Mouse (Mus musculus) limb, embryonic 15.5 days (tissue): ENCODE measurements around the gene Pxdn. TPM values are rescaled to one million over a fixed set of nuclear protein-coding genes. Genes with fewer than 3 reads are reported as not detected.

Experiments used
- ATAC-seq: fragments of 200-750 bp; cut with Nextera tagmentation; 2 replicates; pipeline ENCODE4 v1.8.0; 2017; ENCODE audit warnings: low read depth, moderate TSS enrichment; ENCODE audit not compliant: insufficient number of reproducible peaks, low FRiP score, low TSS enrichment
- H3K27ac ChIP-seq: fragments of 300-500 bp; sonication (generic); 2 replicates; pipeline ENCODE4 v1.5.1; 2015; ENCODE audit warnings: moderate library complexity, mild to moderate bottlenecking, inconsistent platforms
- H3K27me3 ChIP-seq: fragments of 300-500 bp; sonication (generic); 2 replicates; pipeline ENCODE4 v1.6.1; 2015; ENCODE audit warnings: inconsistent platforms
- H3K36me3 ChIP-seq: fragments of 300-500 bp; sonication (generic); 2 replicates; pipeline ENCODE4 v1.6.1; 2015; ENCODE audit warnings: inconsistent platforms
- H3K4me1 ChIP-seq: fragments of 300-500 bp; sonication (generic); 2 replicates; pipeline ENCODE4 v1.6.1; 2015; ENCODE audit warnings: inconsistent platforms
- H3K4me2 ChIP-seq: fragments of 300-500 bp; sonication (generic); 2 replicates; pipeline ENCODE4 v1.6.1; 2015; ENCODE audit warnings: mild to moderate bottlenecking, inconsistent platforms
- H3K4me3 ChIP-seq: fragments of 300-500 bp; sonication (generic); 2 replicates; pipeline ENCODE4 v1.5.1; 2015; ENCODE audit warnings: mild to moderate bottlenecking, inconsistent platforms
- H3K9ac ChIP-seq: fragments of 300-500 bp; sonication (generic); 2 replicates; pipeline ENCODE4 v1.6.1; 2015; ENCODE audit warnings: inconsistent platforms
- H3K9me3 ChIP-seq: fragments of 300-500 bp; sonication (generic); 2 replicates; pipeline ENCODE4 v1.6.1; 2016; ENCODE audit warnings: inconsistent platforms
- WGBS: fragments of 180-500 bp; shearing (Covaris S2); methylation state at CpG from one replicate; pipeline ENCODE4 v1.1.7; 2015; 5-methylcytosine and 5-hydroxymethylcytosine counted together
- polyA plus RNA-seq: library from polyadenylated mRNA; unstranded; fragments of >200 nt; fragmentation: Nextera tagmentation; extraction: Ambion mirVana; gene quantifications from 2 replicates; pipeline ENCODE4 v1.2.1, GENCODE M21; 2015

Gene Pxdn
- polyA plus RNA-seq, 1 experiment from 2014 or later = 110 TPM

DNA sequence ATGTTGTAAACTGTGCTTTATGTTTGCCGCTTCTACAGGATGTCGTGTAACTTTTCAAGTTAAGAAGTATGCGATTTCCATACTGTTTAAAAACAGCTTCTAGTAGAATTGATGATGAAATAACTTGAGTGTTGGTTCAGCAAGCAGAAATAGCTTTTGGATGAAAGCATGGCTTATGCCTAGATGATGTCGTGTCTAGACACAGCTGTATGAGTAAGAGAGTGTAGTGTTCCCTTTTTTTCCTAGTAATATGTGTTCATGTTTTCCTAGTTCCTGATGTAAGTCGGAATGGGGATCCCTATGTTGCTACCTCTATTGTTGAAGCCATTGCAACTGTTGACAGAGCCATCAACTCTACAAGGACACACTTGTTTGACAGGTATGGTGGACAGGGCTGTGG lies 61.5 kb downstream of the Pxdn start:
- no peak overlapping the region for H3K9ac ChIP-seq
- no peak overlapping the region for H3K4me3 ChIP-seq
- ATAC-seq = no peak
- H3K36me3 ChIP-seq = peaks cover 96% of the 10 kb centered on the region
- no peaks in the 10 kb centered on the region for H3K27me3 ChIP-seq
- H3K27ac ChIP-seq = no peak overlapping the region
- H3K9me3 ChIP-seq = no peaks in the 10 kb centered on the region
- no peak overlapping the region for H3K4me2 ChIP-seq
- H3K4me1 ChIP-seq = no peaks in the 10 kb centered on the region
- WGBS = 77% methylated on average over 5 of the region's 5 CpGs

DNA sequence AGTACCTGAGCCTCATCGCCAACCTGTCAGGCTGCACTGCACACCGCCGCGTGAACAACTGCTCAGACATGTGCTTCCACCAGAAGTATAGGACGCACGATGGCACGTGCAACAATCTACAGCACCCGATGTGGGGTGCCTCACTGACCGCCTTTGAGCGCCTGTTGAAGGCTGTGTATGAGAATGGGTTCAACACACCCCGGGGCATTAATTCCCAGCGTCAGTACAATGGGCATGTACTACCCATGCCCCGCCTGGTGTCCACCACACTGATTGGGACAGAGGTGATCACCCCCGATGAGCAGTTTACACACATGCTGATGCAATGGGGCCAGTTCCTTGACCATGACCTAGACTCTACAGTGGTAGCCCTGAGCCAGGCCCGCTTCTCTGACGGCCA lies 64.5 kb downstream of the Pxdn start:
- Histone ChIP-seq H3K9me3 (no peaks in the 10 kb centered on the region), H3K4me3 (no peak overlapping the region), H3K36me3 (peaks cover 93% of the 10 kb centered on the region), H3K27ac (no peak overlapping the region), H3K27me3 (no peaks in the 10 kb centered on the region), H3K9ac (no peak overlapping the region), H3K4me2 (no peak overlapping the region), H3K4me1 (no peaks in the 10 kb centered on the region)
- no peak for ATAC-seq
- 95% methylated on average over 16 of the region's 16 CpGs for WGBS

DNA sequence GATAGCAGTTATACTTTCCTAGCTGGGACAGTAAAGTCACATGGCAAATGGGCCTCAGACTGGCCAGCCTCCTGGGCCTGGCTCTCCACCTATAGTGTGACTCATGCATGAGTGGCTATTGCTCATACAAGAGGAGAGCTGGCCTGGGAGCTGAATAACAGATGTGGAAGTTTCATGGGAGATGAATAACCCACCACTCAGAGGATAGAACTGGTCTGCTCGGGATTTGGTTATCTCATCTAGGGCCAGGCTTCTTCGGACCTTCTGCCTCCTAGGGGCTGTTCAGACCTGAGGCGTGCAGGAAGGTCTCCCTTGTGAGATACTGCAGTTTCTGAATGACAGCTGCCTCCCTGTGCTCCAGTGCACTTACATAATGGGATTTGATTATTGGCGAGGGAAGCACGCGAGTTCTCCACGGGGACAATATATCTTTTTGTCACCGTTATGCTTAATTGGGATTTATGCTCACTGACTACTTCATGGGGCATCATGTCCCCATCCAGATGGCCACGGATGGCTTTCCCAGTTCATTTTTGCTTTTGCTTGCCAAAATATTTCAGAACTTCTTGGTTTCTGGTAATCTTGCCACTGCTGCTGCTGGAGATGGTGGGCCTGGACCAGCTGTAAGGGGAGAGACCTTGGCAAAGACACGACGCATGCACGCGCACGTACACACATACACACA lies 66.4 kb downstream of the Pxdn start:
- H3K9me3 ChIP-seq = no peaks in the 10 kb centered on the region
- H3K4me2 ChIP-seq = no peak overlapping the region
- H3K4me1 ChIP-seq = no peaks in the 10 kb centered on the region
- ATAC-seq = peak; percentile 36; the same call in 1 of the 2 replicates
- WGBS = 80% methylated on average over 14 of the region's 14 CpGs
- H3K4me3 ChIP-seq = no peak overlapping the region
- H3K27ac ChIP-seq = no peak overlapping the region
- no peaks in the 10 kb centered on the region for H3K27me3 ChIP-seq
- peaks cover 87% of the 10 kb centered on the region for H3K36me3 ChIP-seq
- no peak overlapping the region for H3K9ac ChIP-seq

DNA sequence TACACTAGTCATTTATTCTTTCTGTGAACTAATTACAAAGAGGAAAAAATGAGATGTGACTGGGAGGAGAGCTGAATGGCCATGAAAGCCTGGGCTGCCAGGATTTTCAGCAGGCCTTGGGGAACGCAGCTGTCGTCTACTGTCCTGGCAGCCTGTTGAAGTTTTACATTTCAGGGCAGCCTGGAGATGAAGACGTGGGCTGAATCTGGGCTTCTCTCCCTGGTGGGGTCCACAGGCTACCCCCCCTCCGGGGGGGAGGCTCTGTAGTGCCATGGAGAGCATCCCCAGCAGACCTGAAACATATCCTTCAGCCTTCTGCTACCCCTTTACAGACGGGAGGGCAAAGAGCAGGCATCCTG lies 66.9 kb downstream of the Pxdn start:
- no peak for ATAC-seq
- WGBS = 72% methylated on average over 5 of the region's 5 CpGs

DNA sequence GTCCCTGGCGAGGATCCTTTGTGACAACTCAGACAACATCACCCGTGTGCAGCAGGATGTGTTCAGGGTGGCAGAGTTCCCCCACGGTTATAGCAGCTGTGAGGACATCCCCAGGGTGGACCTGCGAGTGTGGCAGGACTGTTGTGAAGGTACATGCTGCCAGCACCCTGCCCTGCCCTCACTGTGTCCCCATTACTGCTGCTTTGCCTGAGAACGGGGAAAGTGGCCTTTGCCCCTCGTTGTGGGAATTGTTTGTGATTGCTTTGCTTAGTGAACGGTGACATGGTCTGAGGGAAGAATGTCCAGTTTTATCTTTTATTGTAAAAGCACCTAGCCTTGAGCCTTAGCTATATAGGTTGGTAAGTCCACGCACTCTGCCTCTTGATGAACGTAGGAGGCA lies 69.2 kb downstream of the Pxdn start:
- Histone ChIP-seq H3K27me3 (no peaks in the 10 kb centered on the region), H3K4me3 (no peak overlapping the region), H3K4me2 (no peak overlapping the region), H3K4me1 (no peaks in the 10 kb centered on the region), H3K27ac (no peak overlapping the region), H3K9ac (no peak overlapping the region), H3K9me3 (no peaks in the 10 kb centered on the region), H3K36me3 (peaks cover 82% of the 10 kb centered on the region)
- 87% methylated on average over 9 of the region's 9 CpGs for WGBS
- no peak for ATAC-seq

More for the DNA sequence above, 66.9 kb downstream of the Pxdn start:
- Histone ChIP-seq H3K9ac (no peak overlapping the region), H3K4me1 (no peaks in the 10 kb centered on the region), H3K9me3 (no peaks in the 10 kb centered on the region), H3K27ac (no peak overlapping the region), H3K4me3 (no peak overlapping the region), H3K36me3 (peaks cover 85% of the 10 kb centered on the region), H3K27me3 (no peaks in the 10 kb centered on the region), H3K4me2 (no peak overlapping the region)

DNA sequence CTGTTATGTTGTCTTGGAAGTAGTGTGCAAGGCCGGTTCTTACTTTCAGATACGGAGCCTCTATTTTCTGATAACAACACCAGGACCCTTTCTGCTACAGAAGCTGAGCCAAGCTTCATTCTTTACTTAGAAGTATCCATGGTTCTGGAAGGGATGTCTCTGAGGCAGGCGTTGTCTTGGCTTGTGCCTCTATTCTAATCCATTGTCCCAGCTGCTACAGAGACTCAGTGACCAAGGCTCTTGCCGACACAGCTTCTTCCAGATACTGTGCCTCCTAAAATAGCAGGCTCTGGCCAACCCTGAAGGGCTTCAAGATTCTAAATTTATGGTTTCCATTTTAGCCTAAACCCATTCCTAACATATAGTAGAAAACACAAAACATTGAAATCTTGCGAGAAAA lies 71.3 kb downstream of the Pxdn start:
- Histone ChIP-seq H3K4me1 (no peaks in the 10 kb centered on the region), H3K27ac (no peak overlapping the region), H3K4me3 (no peak overlapping the region), H3K36me3 (peaks cover 82% of the 10 kb centered on the region), H3K9ac (no peak overlapping the region), H3K9me3 (no peaks in the 10 kb centered on the region), H3K4me2 (no peak overlapping the region), H3K27me3 (no peaks in the 10 kb centered on the region)
- 89% methylated on average over 5 of the region's 5 CpGs for WGBS
- no peak for ATAC-seq

DNA sequence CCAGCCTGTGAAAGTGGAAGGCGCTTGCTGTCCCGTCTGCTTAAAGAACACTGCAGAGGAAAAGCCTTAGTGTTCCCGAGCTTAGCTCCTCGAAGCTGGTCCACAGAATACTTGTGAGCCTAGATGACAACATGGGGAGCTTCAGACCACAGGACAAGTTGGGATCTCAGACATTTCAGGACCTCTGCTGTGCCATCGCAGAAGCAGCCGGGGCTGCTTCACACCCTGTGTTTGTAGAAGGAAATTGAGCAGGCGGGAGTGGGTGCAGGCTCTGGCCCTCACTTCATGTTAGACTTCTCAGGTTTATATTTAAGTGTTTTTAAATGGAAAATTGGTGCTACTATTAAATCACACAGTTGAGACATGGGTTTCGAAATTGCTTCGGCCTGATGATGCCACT lies 78.1 kb downstream of the Pxdn start:
- H3K4me1 ChIP-seq = no peaks in the 10 kb centered on the region
- no peak overlapping the region for H3K4me2 ChIP-seq
- 89% methylated on average over 9 of the region's 9 CpGs for WGBS

DNA sequence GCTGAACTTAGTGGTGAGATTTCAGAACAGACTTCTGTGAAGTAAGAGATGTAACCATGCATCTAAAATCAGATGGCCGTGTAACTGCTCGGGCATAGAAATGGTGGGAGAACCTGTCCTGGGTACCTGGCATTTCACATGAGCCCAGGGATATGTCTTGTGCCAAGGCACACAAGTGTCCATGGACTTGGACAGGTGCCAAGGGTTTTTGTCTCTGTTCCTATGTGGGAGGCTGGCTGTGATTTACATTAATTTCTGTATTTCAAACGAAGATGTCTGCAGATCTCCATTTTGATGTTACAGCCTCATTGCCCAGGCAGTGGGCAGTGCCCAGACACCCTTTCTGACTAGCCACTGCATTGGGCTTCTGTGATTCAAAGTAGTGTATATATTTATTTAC lies 79.7 kb downstream of the Pxdn start:
- ATAC-seq = no peak
- Histone ChIP-seq H3K9ac (no peak overlapping the region), H3K4me1 (no peaks in the 10 kb centered on the region), H3K4me3 (no peak overlapping the region), H3K36me3 (peaks cover 54% of the 10 kb centered on the region), H3K27me3 (no peaks in the 10 kb centered on the region), H3K9me3 (no peaks in the 10 kb centered on the region), H3K27ac (no peak overlapping the region), H3K4me2 (no peak overlapping the region)
- WGBS = 88% methylated on average over 3 of the region's 3 CpGs

More for the DNA sequence above, 78.1 kb downstream of the Pxdn start:
- no peak for ATAC-seq
- Histone ChIP-seq H3K4me3 (no peak overlapping the region), H3K27ac (no peak overlapping the region), H3K36me3 (peaks cover 70% of the 10 kb centered on the region), H3K27me3 (no peaks in the 10 kb centered on the region), H3K9ac (no peak overlapping the region), H3K9me3 (no peaks in the 10 kb centered on the region)

DNA sequence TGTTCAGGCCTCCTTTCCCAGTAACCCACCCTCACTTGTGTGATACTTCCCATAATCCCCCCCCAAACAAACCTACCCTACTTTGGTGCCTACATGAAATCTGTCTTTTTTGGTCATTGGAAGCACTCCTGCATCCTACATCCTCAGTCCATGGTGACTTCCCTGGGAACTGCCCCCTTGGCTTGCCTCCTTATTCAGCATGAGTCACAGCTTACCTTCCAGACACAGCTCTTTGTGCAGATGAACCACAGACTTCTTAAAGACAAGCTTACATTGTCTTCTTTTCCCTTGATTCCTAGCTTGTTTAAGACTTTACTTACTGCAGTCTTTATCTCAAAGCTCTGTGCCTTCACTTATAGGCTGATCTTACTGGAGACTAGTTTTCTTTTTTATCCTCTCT lies 83.0 kb downstream of the Pxdn start:
- Histone ChIP-seq H3K36me3 (peaks cover 22% of the 10 kb centered on the region), H3K4me2 (no peak overlapping the region), H3K4me1 (no peaks in the 10 kb centered on the region), H3K27ac (no peak overlapping the region), H3K9me3 (no peaks in the 10 kb centered on the region), H3K9ac (no peak overlapping the region), H3K27me3 (no peaks in the 10 kb centered on the region), H3K4me3 (no peak overlapping the region)
- no peak for ATAC-seq

DNA sequence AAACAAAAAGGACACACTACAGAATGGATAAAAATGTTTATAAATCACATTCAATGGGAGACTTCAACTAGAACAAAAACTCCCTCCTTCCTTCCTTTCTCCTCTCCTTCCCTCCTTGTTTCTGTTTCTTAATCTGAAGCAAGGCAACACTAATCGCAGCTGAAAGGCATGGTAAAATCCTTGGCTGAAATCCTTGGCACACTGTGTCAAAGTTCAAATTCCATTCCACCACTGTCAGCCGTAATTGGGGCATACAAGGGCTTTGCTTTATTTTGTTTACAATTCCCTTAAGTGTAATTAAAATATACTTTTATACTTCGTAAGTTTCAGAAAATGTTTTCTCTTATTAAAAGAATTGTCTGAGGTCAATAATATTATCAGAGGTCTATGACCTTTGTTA lies 86.1 kb downstream of the Pxdn start:
- 32% methylated on average over 3 of the region's 3 CpGs for WGBS
- ATAC-seq = no peak

DNA sequence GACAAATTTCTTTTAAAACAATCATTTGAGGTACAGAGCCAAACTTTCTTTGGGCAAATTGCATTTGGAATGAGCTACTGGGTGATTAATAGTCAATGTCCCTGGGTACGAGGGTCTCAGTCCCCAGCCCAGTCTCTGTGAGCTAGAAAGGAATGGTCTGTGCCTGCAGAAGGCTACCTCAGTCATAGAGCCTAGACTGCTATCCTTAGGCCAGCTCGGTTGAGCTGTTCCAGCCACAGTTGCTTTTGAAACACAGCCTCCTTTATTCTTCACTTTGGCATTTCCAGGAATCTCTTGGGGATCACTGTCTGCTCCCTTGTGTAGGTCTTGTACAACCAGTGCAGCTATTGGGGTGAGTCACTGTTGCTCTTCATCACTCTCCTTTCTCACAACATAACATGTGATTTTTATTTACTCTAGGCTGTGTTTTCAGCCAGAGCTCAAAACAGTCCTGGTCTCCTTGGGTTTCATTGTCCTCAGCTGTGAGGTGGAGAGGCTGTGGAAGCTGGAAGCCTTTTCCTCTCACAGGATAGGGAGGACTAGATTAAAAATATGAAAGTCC lies 86.9 kb downstream of the Pxdn start:
- no peak overlapping the region for H3K4me2 ChIP-seq
- 54% methylated on average over 2 of the region's 2 CpGs for WGBS

More for the DNA sequence above, 86.1 kb downstream of the Pxdn start:
- Histone ChIP-seq H3K4me1 (no peaks in the 10 kb centered on the region), H3K4me2 (no peak overlapping the region), H3K9me3 (no peaks in the 10 kb centered on the region), H3K9ac (no peak overlapping the region), H3K4me3 (no peak overlapping the region), H3K36me3 (peaks cover 4% of the 10 kb centered on the region; the same call in 1 of the 2 replicates), H3K27me3 (no peaks in the 10 kb centered on the region), H3K27ac (no peak overlapping the region)

DNA sequence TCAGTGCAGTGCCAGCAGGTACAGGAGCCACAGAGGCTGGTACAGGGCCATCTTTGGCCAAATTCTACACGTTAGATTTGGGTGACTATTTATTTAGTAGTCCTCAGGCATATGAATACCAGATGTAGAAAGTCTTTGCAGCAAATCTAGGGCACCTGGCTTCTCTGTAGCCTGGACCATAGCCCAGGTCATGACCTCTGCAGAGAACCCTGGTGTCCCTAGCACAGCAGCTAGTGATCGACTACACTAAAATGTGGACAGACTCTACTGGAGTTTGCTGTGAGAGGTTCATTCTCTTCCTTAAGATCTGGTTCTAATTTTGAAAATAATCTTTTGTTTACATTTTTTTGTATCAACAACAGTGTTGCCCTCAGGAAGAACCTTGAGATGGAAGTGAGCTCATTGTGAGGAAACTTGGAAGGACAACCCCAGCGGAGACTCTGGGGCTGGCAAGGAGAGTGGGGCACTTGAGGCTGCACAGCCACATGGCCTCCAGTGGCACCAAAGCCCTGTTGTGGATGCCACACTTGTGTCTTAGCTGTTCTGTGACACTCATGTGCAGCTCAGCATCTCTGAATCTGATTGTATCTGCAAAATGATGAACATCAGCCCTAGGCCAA lies 90.4 kb downstream of the Pxdn start:
- no peak overlapping the region for H3K4me2 ChIP-seq
- H3K36me3 ChIP-seq = no peaks in the 10 kb centered on the region
- WGBS = 54% methylated on average over 3 of the region's 3 CpGs
- H3K4me3 ChIP-seq = no peak overlapping the region
- no peaks in the 10 kb centered on the region for H3K4me1 ChIP-seq
- no peak overlapping the region for H3K9ac ChIP-seq
- H3K27ac ChIP-seq = no peak overlapping the region
- H3K9me3 ChIP-seq = no peaks in the 10 kb centered on the region
- no peaks in the 10 kb centered on the region for H3K27me3 ChIP-seq
- no peak for ATAC-seq

More for the DNA sequence above, 86.9 kb downstream of the Pxdn start:
- Histone ChIP-seq H3K9ac (no peak overlapping the region), H3K4me1 (no peaks in the 10 kb centered on the region), H3K27ac (no peak overlapping the region), H3K4me3 (no peak overlapping the region), H3K36me3 (no peaks in the 10 kb centered on the region; the same call in 1 of the 2 replicates), H3K9me3 (no peaks in the 10 kb centered on the region), H3K27me3 (no peaks in the 10 kb centered on the region)
- no peak for ATAC-seq
